Mouse (Mus musculus): Measurements from ENCODE around the gene Zfp429. TPM values are rescaled to one million over a fixed set of nuclear protein-coding genes. Genes with fewer than 3 reads are reported as not detected.

The Zfp429 gene
- polyA plus RNA-seq, 1 experiment from 2014 or later, result 5.6 TPM

- peak within 1 kb of the TSS; percentile 62 for H3K9ac ChIP-seq
- no peaks in the 10 kb centered on the region for H3K27me3 ChIP-seq (replicated peaks)
- peak; percentile 97 for ATAC-seq
- under 1% methylated on average over 15 of the region's 15 CpGs for WGBS
- no peaks in the 10 kb centered on the region for H3K36me3 ChIP-seq
- H3K4me1 ChIP-seq (replicated peaks), result no peaks in the 10 kb centered on the region
- peak within 1 kb of the TSS; percentile 72 for H3K4me3 ChIP-seq (replicated peaks)
- peak within 1 kb of the TSS; percentile 51; the same call in 1 of the 2 replicates for H3K27ac ChIP-seq
- peak within 1 kb of the TSS; percentile 73 for H3K4me2 ChIP-seq (replicated peaks)
- H3K9me3 ChIP-seq, result no peaks in the 10 kb centered on the region
Observed at GRCm38 (mm10) chr13:67360131-67360744, 39.4 kb downstream of the Zfp429 start, which contains the start of the genes Gm28044 and Zfp953. Gene Gm28044, minus strand, starts transcription at chr13:67360536. Gene Zfp953, minus strand, starts transcription at chr13:67360605.

- no peak for ATAC-seq
- H3K9ac ChIP-seq, result no peak overlapping the region
- no peak overlapping the region for H3K4me3 ChIP-seq (replicated peaks)
- H3K4me1 ChIP-seq (replicated peaks), result no peaks in the 10 kb centered on the region
- no peaks in the 10 kb centered on the region for H3K36me3 ChIP-seq
- no peaks in the 10 kb centered on the region for H3K9me3 ChIP-seq
- H3K4me2 ChIP-seq (replicated peaks), result no peak overlapping the region
- no peak overlapping the region for H3K27ac ChIP-seq
- H3K27me3 ChIP-seq (replicated peaks), result no peaks in the 10 kb centered on the region
Observed at GRCm38 (mm10) chr13:67351854-67352253, 47.8 kb downstream of the Zfp429 start.

- no peak overlapping the region for H3K4me3 ChIP-seq (replicated peaks)
- no peaks in the 10 kb centered on the region for H3K4me1 ChIP-seq (replicated peaks)
- 88% methylated on average over 2 of the region's 2 CpGs for WGBS
- no peak for ATAC-seq
- no peak overlapping the region for H3K27ac ChIP-seq
- no peaks in the 10 kb centered on the region for H3K9me3 ChIP-seq
- no peak overlapping the region for H3K4me2 ChIP-seq (replicated peaks)
- H3K9ac ChIP-seq, result no peak overlapping the region
- H3K36me3 ChIP-seq, result no peaks in the 10 kb centered on the region
- no peaks in the 10 kb centered on the region for H3K27me3 ChIP-seq (replicated peaks)
Observed at GRCm38 (mm10) chr13:67343422-67343821, 56.2 kb downstream of the Zfp429 start.

Other genes starting within 250 kb of the Zfp429 start
- 7.5 and 7.8 TPM in 2 replicates for gene Rsl1, start 226.6 kb downstream of the Zfp429 start, polyA plus RNA-seq (2015; fragmentation: Nextera tagmentation; extraction: Ambion mirVana)
- gene Zfp455, start 205.3 kb downstream of the Zfp429 start, polyA plus RNA-seq (2015; fragmentation: Nextera tagmentation; extraction: Ambion mirVana), result 1.4 and 2.0 TPM in 2 replicates
- gene Zfp458, start 121.4 kb downstream of the Zfp429 start, polyA plus RNA-seq (2015; fragmentation: Nextera tagmentation; extraction: Ambion mirVana), result 1.7 TPM in 2 replicates
- gene Zfp457, start 93.3 kb downstream of the Zfp429 start, polyA plus RNA-seq (2015; fragmentation: Nextera tagmentation; extraction: Ambion mirVana), result 0.49 and 0.53 TPM in 2 replicates
- 1.9 and 2.7 TPM in 2 replicates for gene Zfp595, start 67.2 kb downstream of the Zfp429 start, polyA plus RNA-seq (2015; fragmentation: Nextera tagmentation; extraction: Ambion mirVana)
- gene Gm28044, start 39.3 kb downstream of the Zfp429 start, polyA plus RNA-seq (2015; fragmentation: Nextera tagmentation; extraction: Ambion mirVana), result 0.38 TPM in 1 of 2 replicates, not detected in the other
- 1.0 and 1.2 TPM in 2 replicates for gene Zfp953, start 39.2 kb downstream of the Zfp429 start, polyA plus RNA-seq (2015; fragmentation: Nextera tagmentation; extraction: Ambion mirVana)
- gene Gm28041, start 24.1 kb downstream of the Zfp429 start, polyA plus RNA-seq (2015; fragmentation: Nextera tagmentation; extraction: Ambion mirVana), result 0.39 and 0.55 TPM in 2 replicates
- gene Zfp456, start 24.0 kb downstream of the Zfp429 start, polyA plus RNA-seq (2015; fragmentation: Nextera tagmentation; extraction: Ambion mirVana), result 1.4 and 1.7 TPM in 2 replicates
- gene Zfp459, start 21.6 kb upstream of the Zfp429 start, polyA plus RNA-seq (2015; fragmentation: Nextera tagmentation; extraction: Ambion mirVana), result 1.6 and 3.0 TPM in 2 replicates
- gene Zfp874a, start 51.8 kb upstream of the Zfp429 start, polyA plus RNA-seq (2015; fragmentation: Nextera tagmentation; extraction: Ambion mirVana), result 6.7 and 8.2 TPM in 2 replicates
- gene Zfp874b, start 84.4 kb upstream of the Zfp429 start, polyA plus RNA-seq (2015; fragmentation: Nextera tagmentation; extraction: Ambion mirVana), result 2.0 and 2.9 TPM in 2 replicates
- gene Zfp58, start 100.7 kb upstream of the Zfp429 start, polyA plus RNA-seq (2015; fragmentation: Nextera tagmentation; extraction: Ambion mirVana), result 10.6 and 12.4 TPM in 2 replicates
- not detected in 2 replicates for gene Gm26965, start 126.3 kb upstream of the Zfp429 start, polyA plus RNA-seq (2015; fragmentation: Nextera tagmentation; extraction: Ambion mirVana)
- 18.1 and 19.3 TPM in 2 replicates for gene Zfp87, start 126.4 kb upstream of the Zfp429 start, polyA plus RNA-seq (2015; fragmentation: Nextera tagmentation; extraction: Ambion mirVana)
- gene Zfp748, start 154.0 kb upstream of the Zfp429 start, polyA plus RNA-seq (2015; fragmentation: Nextera tagmentation; extraction: Ambion mirVana), result 11.5 and 11.7 TPM in 2 replicates
- 3.4 and 4.1 TPM in 2 replicates for gene Zfp729b, start 209.9 kb upstream of the Zfp429 start, polyA plus RNA-seq (2015; fragmentation: Nextera tagmentation; extraction: Ambion mirVana)
- gene Gm49345, start 237.9 kb upstream of the Zfp429 start, polyA plus RNA-seq (2015; fragmentation: Nextera tagmentation; extraction: Ambion mirVana), result not detected in 2 replicates
- gene Zfp729a, start 238.0 kb upstream of the Zfp429 start, polyA plus RNA-seq (2015; fragmentation: Nextera tagmentation; extraction: Ambion mirVana), result 2.6 TPM in 2 replicates